ENCODE assay signal across 9 mouse cellular contexts in genomic region chr16:57427516-57428285, GRCm38 (mm10).
A peak's percentile ranks its signal among the peaks of the same experiment; 100 is the strongest.
DNase-seq lines count a peak whose midpoint lies in the region; ATAC-seq lines count a peak whose summit lies in the region.
"Had no signal": no experiment of that assay in that cellular context is flagged by ENCODE, and none has a peak within 500 bp of the region (broad histone marks: within the 10 kb centered on the region; RNA-seq: fewer than 3 reads in every experiment).

No protein-coding gene starts in this region.

- H3K27ac ChIP-seq in heart, embryonic 15.5 days = peak overlapping the region; percentile 70
- no peak overlapping the region for H3K27ac ChIP-seq in hindbrain, embryonic 11.5 days (ENCODE audit: low read depth, low read length)
- no peak overlapping the region for H3K27ac ChIP-seq in liver, embryonic 11.5 days (ENCODE audit: low read depth, low read length)
- H3K27ac ChIP-seq: midbrain, embryonic 12.5 days had no signal

- WGBS in heart, embryonic 15.5 days = 52% methylated on average over 7 of the region's 7 CpGs
- WGBS in hindbrain, embryonic 11.5 days = 87% methylated on average over 7 of the region's 7 CpGs
- WGBS in liver, embryonic 11.5 days = 62% methylated on average over 7 of the region's 7 CpGs

- H3K4me3 ChIP-seq in heart, embryonic 15.5 days = no peak overlapping the region
- no peak overlapping the region for H3K4me3 ChIP-seq in hindbrain, embryonic 11.5 days (ENCODE audit: low read depth, low read length)
- no peak overlapping the region for H3K4me3 ChIP-seq in liver, embryonic 11.5 days (ENCODE audit: low read depth, low read length)
- H3K4me3 ChIP-seq: midbrain, embryonic 12.5 days had no signal

- no peak overlapping the region for H3K9ac ChIP-seq in heart, embryonic 15.5 days
- no peak overlapping the region for H3K9ac ChIP-seq in hindbrain, embryonic 11.5 days (ENCODE audit: low read depth, low read length)
- H3K9ac ChIP-seq in liver, embryonic 11.5 days (ENCODE audit: low read depth, low read length) = no peak overlapping the region
- H3K9ac ChIP-seq: midbrain, embryonic 12.5 days had no signal

- no peak overlapping the region for H3K4me2 ChIP-seq in heart, embryonic 15.5 days
- H3K4me2 ChIP-seq in hindbrain, embryonic 11.5 days (replicated peaks; ENCODE audit: low read depth, low read length) = no peak overlapping the region
- H3K4me2 ChIP-seq in liver, embryonic 11.5 days = no peak overlapping the region
- H3K4me2 ChIP-seq: midbrain, embryonic 12.5 days had no signal

- DNase-seq in 416B (ENCODE audit: low read depth) = peak; percentile 75
- DNase-seq in adrenal gland, adult 2 months = peak; percentile 89
- DNase-seq in lung, postnatal 10 days = peak; percentile 71
- no peak for DNase-seq in hindbrain, embryonic 11.5 days (ENCODE audit: low spot score)
- no peak for DNase-seq in frontal cortex, postnatal 10 days (ENCODE audit: low spot score in 2 of 2)
- DNase-seq in liver, embryonic 11.5 days (ENCODE audit: low spot score) = no peak

- no peaks in the 10 kb centered on the region for H3K27me3 ChIP-seq in heart, embryonic 15.5 days
- no peaks in the 10 kb centered on the region for H3K27me3 ChIP-seq in hindbrain, embryonic 11.5 days (ENCODE audit: control insufficient read depth, insufficient read depth, low read length)
- H3K27me3 ChIP-seq in liver, embryonic 11.5 days (replicated peaks; ENCODE audit: control insufficient read depth, insufficient read depth, low read length) = no peaks in the 10 kb centered on the region
- H3K27me3 ChIP-seq: midbrain, embryonic 12.5 days had no signal

- H3K4me1 ChIP-seq in heart, embryonic 15.5 days (replicated peaks) = peaks cover 21% of the 10 kb centered on the region
- H3K4me1 ChIP-seq in hindbrain, embryonic 11.5 days (replicated peaks; ENCODE audit: control insufficient read depth, insufficient read depth, low read length) = no peaks in the 10 kb centered on the region
- H3K4me1 ChIP-seq in liver, embryonic 11.5 days (replicated peaks; ENCODE audit: control insufficient read depth, insufficient read depth, low read length) = no peaks in the 10 kb centered on the region
- H3K4me1 ChIP-seq: midbrain, embryonic 12.5 days had no signal

- ATAC-seq in heart, embryonic 15.5 days (replicated peaks; ENCODE audit: insufficient number of reproducible peaks, insufficient read depth, low FRiP score, low read depth) = peak; percentile 35; the same call in 1 of the 2 replicates
- no peak for ATAC-seq in hindbrain, embryonic 11.5 days (ENCODE audit: low FRiP score)
- ATAC-seq in liver, embryonic 11.5 days (replicated peaks; ENCODE audit: low FRiP score) = no peak
- ATAC-seq: inflammation-experienced regulatory T-cells, adult 6 months had no signal

- no peaks in the 10 kb centered on the region for H3K9me3 ChIP-seq in heart, embryonic 15.5 days (replicated peaks)
- H3K9me3 ChIP-seq in hindbrain, embryonic 11.5 days (ENCODE audit: control insufficient read depth, low read length) = no peaks in the 10 kb centered on the region
- H3K9me3 ChIP-seq in liver, embryonic 11.5 days (ENCODE audit: control insufficient read depth, low read length) = no peaks in the 10 kb centered on the region
- H3K9me3 ChIP-seq: midbrain, embryonic 12.5 days had no signal

- H3K36me3 ChIP-seq in heart, embryonic 15.5 days = no peaks in the 10 kb centered on the region
- no peaks in the 10 kb centered on the region for H3K36me3 ChIP-seq in hindbrain, embryonic 11.5 days (ENCODE audit: control insufficient read depth, insufficient read depth, low read length)
- H3K36me3 ChIP-seq in liver, embryonic 11.5 days (ENCODE audit: control insufficient read depth, insufficient read depth, low read length) = no peaks in the 10 kb centered on the region
- H3K36me3 ChIP-seq: midbrain, embryonic 12.5 days had no signal

Comparison
In these comparisons a context has a peak if more than half of its experiments do, and no peak if none do; other contexts are left out.
1. DNase-seq: peak in 416B (single experiment), adrenal gland, adult 2 months (single experiment) and lung, postnatal 10 days (single experiment); none in hindbrain, embryonic 11.5 days (single experiment), frontal cortex, postnatal 10 days (0 of 2) and liver, embryonic 11.5 days (single experiment).